Mouse (Mus musculus): ENCODE results near the gene Rassf1.
"Not testable (repeated sequence)": the region's sequence is repeated elsewhere in the genome, so short reads cannot be mapped to it uniquely, and the experiment has no call there.

Gene Rassf1

GRCm38 (mm10) chr9:107554319-107554825 is 3.0 kb downstream of the Rassf1 start:
- ATAC-seq (ENCODE audit: insufficient number of reproducible peaks, low FRiP score, low TSS enrichment): peak; percentile 78

- peak; percentile 5; the same call in 1 of the 2 replicates for ATAC-seq (ENCODE audit: insufficient number of reproducible peaks, low FRiP score, low TSS enrichment)
Observed at GRCm38 (mm10) chr9:107555031-107555457, 3.7 kb downstream of the Rassf1 start.

DNA sequence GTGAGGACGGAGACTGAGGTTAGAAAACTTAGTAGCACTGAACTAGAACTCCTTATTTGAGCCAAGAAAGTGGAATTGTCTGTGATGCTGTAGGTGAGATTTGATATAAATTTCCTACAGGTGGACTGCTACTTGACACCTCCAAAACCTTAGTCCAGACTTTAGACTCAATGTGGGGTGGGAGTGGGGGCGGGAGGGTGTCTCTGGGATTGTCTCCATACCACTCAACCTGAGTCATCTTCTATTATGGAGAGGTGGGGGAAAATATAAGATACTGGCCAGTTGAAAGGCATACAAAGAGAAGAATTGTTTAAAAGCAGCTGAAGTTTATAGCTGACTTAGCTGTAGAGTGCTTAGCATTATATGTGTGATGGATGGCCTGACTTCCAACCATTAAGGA is 4.3 kb downstream of the Rassf1 start:
- no peak for ATAC-seq (ENCODE audit: insufficient number of reproducible peaks, low FRiP score, low TSS enrichment)

DNA sequence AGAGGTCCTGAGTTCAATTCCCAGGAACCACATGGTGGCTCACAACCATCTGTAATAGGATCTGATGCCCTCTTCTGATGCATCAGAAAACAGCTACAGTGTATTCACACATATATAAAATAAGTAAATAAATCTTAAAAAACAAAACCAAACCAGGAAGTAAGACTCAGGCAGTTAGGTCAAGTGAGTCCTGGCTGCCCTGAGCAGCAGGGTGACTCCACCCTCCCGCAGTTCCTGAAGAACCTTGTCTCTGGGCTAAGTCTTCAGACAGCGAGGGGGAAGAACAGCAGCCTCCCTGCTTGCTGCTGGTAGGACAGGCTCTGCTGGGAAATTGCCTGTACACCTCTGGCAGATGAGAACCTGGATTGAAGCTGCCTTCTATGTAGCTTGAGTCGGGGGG is 5.0 kb downstream of the Rassf1 start:
- no peak for ATAC-seq (ENCODE audit: insufficient number of reproducible peaks, low FRiP score, low TSS enrichment)

- peak; percentile 96 for ATAC-seq (ENCODE audit: insufficient number of reproducible peaks, low FRiP score, low TSS enrichment)
Observed at GRCm38 (mm10) chr9:107563029-107563581, 11.8 kb downstream of the Rassf1 start, which contains the start of gene Tusc2. TSS of gene Tusc2 (plus strand) at chr9:107563255.

DNA sequence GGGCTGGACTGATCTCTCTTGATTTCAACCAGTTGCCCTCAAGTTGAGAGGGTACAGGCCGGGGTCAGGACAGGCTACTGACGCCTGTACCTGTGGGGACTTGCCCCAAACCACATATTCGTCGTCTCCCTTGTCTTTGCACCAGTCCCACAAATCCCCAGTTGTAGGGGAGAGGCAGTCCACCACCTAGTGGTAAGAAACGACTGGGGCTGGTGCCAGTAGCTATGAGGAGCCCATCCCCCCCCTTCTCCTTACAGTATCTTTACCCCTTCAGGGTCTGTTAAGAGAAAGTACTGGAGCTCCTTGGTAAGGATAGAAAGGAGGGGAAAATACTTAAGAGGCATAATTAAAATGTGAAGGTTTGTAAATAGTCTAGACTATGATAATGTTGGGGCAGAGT is 14.2 kb downstream of the Rassf1 start:
- not testable (repeated sequence) for ATAC-seq (ENCODE audit: insufficient number of reproducible peaks, low FRiP score, low TSS enrichment)

DNA sequence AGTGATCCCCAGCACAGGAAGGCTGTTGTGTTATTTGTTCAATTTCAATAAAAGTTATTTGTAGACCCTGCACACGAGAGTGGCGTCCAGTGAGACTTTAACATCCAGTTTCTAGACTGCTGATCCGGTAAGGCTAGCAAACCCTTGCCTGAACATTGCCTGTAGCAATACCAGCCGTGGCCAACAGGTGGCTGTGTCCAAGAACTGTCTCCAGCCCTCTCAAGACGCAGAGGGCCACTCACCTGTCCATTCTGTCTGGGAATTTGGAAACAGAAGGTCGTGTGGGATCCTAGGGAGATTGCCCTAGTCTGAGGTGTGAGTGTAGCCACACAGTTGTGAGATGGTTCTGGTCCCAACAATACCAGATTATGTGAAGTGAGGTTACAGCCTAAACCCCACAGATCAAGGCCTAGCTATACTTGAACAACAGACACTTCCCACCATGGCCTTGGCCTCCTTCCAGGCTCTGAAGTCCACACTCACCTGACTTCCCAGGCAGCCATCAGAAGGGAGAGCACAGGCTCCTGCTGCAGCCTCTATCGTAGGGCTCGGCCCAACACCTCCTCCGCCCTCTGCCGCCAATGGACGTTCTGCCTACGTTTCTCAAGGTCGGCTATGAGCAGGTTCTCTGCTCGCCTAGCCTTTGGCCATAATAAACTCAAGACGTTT is 14.8 kb downstream of the Rassf1 start:
- no peak for ATAC-seq (ENCODE audit: insufficient number of reproducible peaks, low FRiP score, low TSS enrichment)

DNA sequence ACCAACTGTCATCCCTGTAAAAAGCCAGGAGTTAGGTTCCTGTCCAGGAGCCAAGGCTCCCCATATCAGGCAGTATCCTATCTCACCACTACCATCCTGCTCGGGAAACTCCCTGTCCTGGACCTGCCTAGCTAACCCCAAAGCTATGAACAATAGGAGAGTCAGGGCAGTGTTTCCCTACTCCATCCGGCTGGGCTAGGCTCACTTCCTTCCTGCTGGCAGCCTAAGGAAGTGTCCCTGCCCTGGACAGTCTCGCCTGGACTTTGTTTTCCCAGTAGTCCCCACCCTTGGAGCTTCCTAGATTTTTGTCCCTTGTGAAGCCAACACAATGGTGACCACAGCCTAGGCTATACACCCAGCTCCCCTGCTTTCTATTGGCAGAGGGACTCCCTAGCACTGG is 15.5 kb downstream of the Rassf1 start:
- ATAC-seq (ENCODE audit: insufficient number of reproducible peaks, low FRiP score, low TSS enrichment): no peak

DNA sequence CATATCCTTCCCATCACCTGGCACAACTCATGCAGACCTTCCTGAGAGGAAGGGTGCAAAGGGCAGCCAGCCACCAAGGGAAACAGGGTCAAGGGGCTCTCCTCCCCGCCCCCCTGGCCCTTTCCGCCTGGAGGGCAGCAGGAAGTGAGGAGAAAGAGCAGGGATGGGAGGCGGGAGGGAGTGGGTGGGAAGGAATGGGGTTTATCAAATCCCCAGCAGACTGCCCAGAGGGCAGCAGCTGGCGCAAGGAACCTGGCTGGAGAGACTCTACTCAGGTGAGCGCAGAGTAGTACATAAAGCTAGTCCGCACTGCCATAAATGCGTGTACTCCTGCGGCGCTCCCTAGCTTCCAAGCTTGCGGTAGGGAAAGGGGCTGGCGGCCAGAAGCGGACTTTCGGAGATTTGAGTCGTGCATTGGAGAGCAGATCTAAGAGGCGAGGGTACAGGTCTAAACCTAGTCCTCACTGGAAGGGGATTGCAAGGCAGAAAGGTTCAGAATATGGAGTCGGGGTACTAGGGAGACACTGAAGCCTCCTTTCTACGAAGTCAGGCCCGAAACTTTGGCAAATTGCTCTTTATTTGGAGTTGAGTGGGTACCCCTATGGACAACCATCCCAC is 16.5 kb downstream of the Rassf1 start, which contains the start of gene Hyal2:
Gene Hyal2 (plus strand): TSS at position 244 of the 618 bp plus-strand sequence.
- no peak for ATAC-seq (ENCODE audit: insufficient number of reproducible peaks, low FRiP score, low TSS enrichment)

GRCm38 (mm10) chr9:107568331-107569261 is 17.2 kb downstream of the Rassf1 start:
- ATAC-seq (ENCODE audit: insufficient number of reproducible peaks, low FRiP score, low TSS enrichment): peak; percentile 66; the same call in 1 of the 2 replicates

- peak; percentile 8; the same call in 1 of the 2 replicates for ATAC-seq (ENCODE audit: insufficient number of reproducible peaks, low FRiP score, low TSS enrichment)
Observed at GRCm38 (mm10) chr9:107569270-107569669, 17.9 kb downstream of the Rassf1 start.

GRCm38 (mm10) chr9:107570016-107570415 is 18.7 kb downstream of the Rassf1 start:
- no peak for ATAC-seq (ENCODE audit: insufficient number of reproducible peaks, low FRiP score, low TSS enrichment)

GRCm38 (mm10) chr9:107570845-107571244 is 19.5 kb downstream of the Rassf1 start:
- ATAC-seq (ENCODE audit: insufficient number of reproducible peaks, low FRiP score, low TSS enrichment): no peak

GRCm38 (mm10) chr9:107571534-107572326 is 20.4 kb downstream of the Rassf1 start:
- no peak for ATAC-seq (ENCODE audit: insufficient number of reproducible peaks, low FRiP score, low TSS enrichment)

DNA sequence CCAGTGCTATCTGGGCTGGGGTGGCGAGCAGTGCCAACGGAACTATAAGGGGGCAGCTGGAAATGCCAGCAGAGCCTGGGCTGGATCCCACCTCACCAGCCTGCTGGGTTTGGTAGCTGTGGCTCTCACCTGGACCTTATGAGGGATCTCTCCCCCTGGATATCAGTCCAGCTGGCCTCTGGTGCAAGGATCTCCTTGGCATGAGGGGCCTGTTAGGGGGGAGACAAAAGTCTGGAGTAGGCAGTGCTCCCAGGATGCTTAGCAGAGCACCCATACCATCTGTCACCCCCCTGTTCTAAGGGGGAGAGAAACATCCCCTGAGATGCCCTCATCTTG is 20.9 kb downstream of the Rassf1 start:
- no peak for ATAC-seq (ENCODE audit: insufficient number of reproducible peaks, low FRiP score, low TSS enrichment)

DNA sequence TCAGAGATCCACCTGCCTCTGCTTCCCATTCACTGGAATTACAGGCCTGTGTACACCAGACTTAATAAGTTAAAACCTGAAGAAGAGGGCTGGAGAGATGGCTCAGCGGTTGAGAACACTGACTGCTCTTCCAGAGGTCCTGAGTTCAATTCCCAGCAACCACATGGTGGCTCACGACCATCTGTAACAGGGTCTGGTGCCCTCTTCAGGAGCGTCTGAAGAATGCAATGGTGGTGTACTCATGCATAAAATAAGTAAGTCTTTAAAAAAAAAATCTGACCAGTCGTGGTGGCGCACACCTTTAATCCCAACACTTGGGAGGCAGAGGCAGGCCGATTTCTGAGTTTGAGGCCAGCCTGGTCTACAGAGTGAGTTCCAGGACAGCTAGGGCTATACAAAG is 22.4 kb downstream of the Rassf1 start:
- ATAC-seq (ENCODE audit: insufficient number of reproducible peaks, low FRiP score, low TSS enrichment): not testable (repeated sequence)

DNA sequence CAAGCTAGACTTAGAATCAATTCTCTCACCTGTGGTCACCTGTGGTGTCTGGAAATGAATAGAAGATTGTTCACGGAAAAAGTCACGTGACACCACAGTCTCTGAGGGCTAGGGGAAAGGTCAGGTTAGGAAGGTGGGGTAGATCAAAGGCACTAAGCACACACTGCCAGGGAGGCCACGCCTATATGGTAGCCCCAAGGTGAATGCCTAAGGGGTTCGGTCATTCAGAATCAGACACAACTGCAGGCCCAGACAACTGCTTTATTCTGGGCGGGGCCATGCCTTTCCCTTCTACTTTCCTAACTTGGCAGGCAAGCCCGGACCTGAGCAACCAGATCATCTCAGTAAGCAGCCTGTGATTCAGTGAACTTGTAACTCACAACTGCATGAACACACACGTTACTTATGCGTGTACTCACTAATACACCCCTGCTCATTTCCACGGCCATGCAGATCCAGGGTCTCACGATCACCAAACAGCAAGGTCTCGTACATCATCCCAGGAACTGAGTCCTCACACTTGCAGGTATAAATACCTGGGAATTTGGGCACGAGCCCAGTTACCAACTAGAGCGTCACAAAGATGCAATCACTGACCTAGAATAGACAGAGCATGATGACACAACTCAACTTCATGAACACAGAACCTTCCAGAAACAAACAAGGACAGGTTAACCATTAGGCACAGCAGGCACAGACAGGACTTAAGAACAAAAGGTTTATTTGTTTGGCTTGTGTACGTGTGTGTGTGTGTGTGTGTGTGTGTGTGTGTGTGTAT is 24.4 kb downstream of the Rassf1 start:
- ATAC-seq (ENCODE audit: insufficient number of reproducible peaks, low FRiP score, low TSS enrichment): no peak

DNA sequence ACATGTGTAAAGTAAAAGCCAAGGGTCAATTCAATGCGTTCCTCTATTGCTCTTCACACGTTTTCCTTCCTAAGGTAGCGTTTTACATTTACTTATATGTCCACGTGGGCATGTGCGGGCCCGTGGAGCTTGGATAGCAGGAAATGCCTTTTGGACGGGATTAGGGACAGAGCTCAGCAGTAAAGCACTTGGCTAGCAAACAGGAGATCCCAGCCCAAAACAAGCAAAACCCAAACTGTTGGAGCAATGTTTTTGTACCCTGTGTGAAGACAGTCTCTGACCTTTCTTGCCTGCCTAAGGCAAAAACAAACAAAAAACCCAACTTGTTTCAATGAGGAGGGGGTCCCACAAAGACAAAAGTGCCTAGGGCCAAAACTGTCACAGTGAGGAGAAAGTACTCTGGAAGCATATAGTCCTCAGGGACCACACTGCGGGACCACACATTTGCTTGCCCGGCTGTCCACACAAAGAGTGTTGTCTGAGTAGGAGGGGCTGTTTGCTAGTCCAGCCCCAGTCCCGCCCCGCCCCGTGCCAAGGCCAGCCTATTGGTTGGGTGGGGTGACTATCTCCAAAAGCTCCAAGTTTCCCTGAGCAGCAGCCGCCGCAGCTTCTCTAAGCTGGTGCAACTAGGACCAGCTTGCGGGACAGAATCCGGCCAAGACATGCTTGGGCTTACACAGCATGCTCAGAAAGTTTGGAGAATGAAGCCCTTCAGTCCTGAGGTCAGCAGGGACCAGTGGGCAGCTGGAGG is 25.2 kb downstream of the Rassf1 start, which contains the start of gene Hyal1:
Gene Hyal1 (plus strand): TSS at position 571 of the 751 bp plus-strand sequence.
- ATAC-seq (ENCODE audit: insufficient number of reproducible peaks, low FRiP score, low TSS enrichment): no peak
